Mouse (Mus musculus) midbrain, embryonic 12.5 days (tissue): ENCODE measurements at regions not wholly inside any gene's neighbourhood (a gene's known extent, or its start where the extent isn't known, plus 50 kb on each side); places are given as distances from the start of the nearest gene placed in this dataset.

Experiments
- ATAC-seq: fragments of 200-750 bp; cut with Nextera tagmentation; 2 replicates; pipeline ENCODE4 v1.8.0; 2017; ENCODE audit warnings: low read depth, moderate TSS enrichment, moderate library complexity; ENCODE audit not compliant: low FRiP score
- H3K27ac ChIP-seq: fragments of 300-500 bp; sonication (generic); replicated peaks from 2 replicates; pipeline ENCODE4 v1.5.1; 2016; ENCODE audit warnings: mild to moderate bottlenecking
- H3K27me3 ChIP-seq: fragments of 300-500 bp; sonication (generic); 2 replicates; pipeline ENCODE4 v1.6.1; 2016; ENCODE audit warnings: mild to moderate bottlenecking
- H3K36me3 ChIP-seq: fragments of 300-500 bp; sonication (generic); 2 replicates; pipeline ENCODE4 v1.6.1; 2016
- H3K4me1 ChIP-seq: fragments of 300-500 bp; sonication (generic); 2 replicates; pipeline ENCODE4 v1.6.1; 2016
- H3K4me2 ChIP-seq: fragments of 300-500 bp; sonication (generic); replicated peaks from 2 replicates; pipeline ENCODE4 v1.6.1; 2016; ENCODE audit warnings: mild to moderate bottlenecking, moderate library complexity
- H3K4me3 ChIP-seq: fragments of 300-500 bp; sonication (generic); 2 replicates; pipeline ENCODE4 v1.5.1; 2016; ENCODE audit warnings: mild to moderate bottlenecking
- H3K9ac ChIP-seq: fragments of 300-500 bp; sonication (generic); replicated peaks from 2 replicates; pipeline ENCODE4 v1.6.1; 2016; ENCODE audit warnings: mild to moderate bottlenecking, moderate library complexity
- H3K9me3 ChIP-seq: fragments of 300-500 bp; sonication (generic); 2 replicates; pipeline ENCODE4 v1.6.1; 2016; ENCODE audit warnings: mild to moderate bottlenecking
- WGBS: fragments of 180-500 bp; shearing (Covaris S2); methylation state at CpG from one replicate; pipeline ENCODE4 v1.1.7; 2016; 5-methylcytosine and 5-hydroxymethylcytosine counted together

DNA sequence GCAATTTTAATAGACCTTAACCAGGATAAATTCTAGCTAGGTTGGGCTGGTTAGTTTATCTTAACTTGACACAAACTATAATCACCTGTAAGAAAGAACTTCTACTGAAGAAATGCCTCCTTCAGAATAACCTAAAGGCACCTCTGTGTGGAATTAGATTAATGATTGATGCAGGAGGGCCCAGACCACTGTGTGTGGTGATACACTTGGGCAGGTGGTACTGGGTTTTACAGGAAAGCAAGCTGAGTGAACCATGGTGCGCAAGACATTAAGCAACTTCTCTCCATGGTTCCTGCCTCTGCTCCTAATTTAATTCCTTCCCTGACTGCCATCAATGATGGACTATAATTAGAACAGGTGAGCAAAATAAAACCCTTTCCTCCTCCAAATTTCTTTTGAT lies 77.9 kb upstream of the Mdga2 start:
- no peak overlapping the region for H3K4me3 ChIP-seq
- no peak overlapping the region for H3K4me2 ChIP-seq
- no peaks in the 10 kb centered on the region for H3K27me3 ChIP-seq
- no peaks in the 10 kb centered on the region for H3K36me3 ChIP-seq
- H3K9me3 ChIP-seq, result no peaks in the 10 kb centered on the region
- no peak for ATAC-seq
- no peak overlapping the region for H3K27ac ChIP-seq
- no peak overlapping the region for H3K9ac ChIP-seq
- WGBS, result 97% methylated on average over 1 of the region's 1 CpGs
- no peaks in the 10 kb centered on the region for H3K4me1 ChIP-seq

DNA sequence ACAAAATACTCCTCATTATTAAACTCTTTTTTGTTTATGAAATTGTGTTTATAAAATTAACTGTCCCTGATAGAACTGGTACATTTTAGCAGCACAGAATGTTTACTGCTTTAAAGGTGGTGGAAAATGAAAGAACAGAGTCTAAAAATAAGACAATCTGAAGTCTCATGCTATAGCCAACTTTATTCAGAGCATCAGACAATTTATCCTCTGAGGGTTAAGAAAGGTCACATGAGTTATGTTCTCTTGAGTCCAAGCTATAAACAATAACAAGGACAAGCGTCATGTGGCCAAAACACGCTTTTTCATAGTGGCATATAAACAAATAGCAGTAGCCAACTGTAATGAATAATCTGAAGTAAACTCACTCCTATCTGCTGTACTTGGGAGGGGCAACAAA lies 67.7 kb upstream of the Mdga2 start:
- no peak overlapping the region for H3K4me3 ChIP-seq
- no peak overlapping the region for H3K27ac ChIP-seq
- no peaks in the 10 kb centered on the region for H3K27me3 ChIP-seq
- no peak for ATAC-seq
- H3K4me1 ChIP-seq, result no peaks in the 10 kb centered on the region
- 87% methylated on average over 2 of the region's 2 CpGs for WGBS
- no peaks in the 10 kb centered on the region for H3K9me3 ChIP-seq
- H3K36me3 ChIP-seq, result no peaks in the 10 kb centered on the region
- H3K4me2 ChIP-seq, result no peak overlapping the region
- no peak overlapping the region for H3K9ac ChIP-seq

DNA sequence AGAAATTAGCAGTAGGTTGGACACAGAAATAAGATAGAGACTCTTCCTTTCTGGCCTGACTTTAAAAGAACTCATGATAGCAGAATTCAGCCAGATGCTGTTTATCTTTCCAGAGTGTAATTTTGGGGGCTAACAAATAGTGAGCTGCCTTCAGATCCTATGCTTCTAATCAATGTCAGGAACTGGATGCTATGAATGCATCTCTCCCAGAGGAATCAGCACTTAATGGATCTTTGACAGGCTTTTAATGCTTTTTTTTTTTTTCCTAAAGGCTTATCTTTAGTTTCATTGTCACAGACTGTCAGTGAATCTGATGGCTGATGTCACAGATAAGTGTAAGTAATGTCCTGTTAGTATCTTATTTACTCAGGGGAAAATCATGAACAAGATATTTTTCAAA lies 50.5 kb upstream of the Mdga2 start:
- Histone ChIP-seq H3K27me3 (no peaks in the 10 kb centered on the region; the same call in 1 of the 2 replicates), H3K4me2 (no peak overlapping the region), H3K9ac (no peak overlapping the region), H3K9me3 (no peaks in the 10 kb centered on the region), H3K27ac (no peak overlapping the region), H3K36me3 (no peaks in the 10 kb centered on the region), H3K4me3 (no peak overlapping the region), H3K4me1 (no peaks in the 10 kb centered on the region)
- no peak for ATAC-seq

DNA sequence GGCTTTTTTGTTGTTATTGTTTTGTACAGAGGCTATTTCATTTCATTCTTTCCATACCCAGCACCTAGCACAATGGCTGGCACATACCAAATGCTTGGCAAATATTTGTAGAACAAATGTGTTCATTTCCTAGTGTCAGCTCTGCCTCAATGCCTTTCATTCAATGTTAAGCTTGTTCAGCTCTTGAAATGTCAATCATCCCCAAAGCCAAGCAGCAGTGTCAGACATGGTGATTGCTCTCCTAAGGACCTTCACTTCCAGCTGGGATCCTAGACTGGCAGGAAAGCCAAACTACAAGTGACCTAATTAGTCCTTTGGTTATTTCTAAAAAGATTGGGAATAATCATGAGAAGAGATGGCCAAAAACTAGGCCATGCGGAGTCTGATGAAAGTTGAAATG lies 50.0 kb upstream of the Mdga2 start:
- H3K4me2 ChIP-seq, result no peak overlapping the region
- 75% methylated on average over 1 of the region's 1 CpGs for WGBS
- H3K27ac ChIP-seq, result no peak overlapping the region
- H3K4me3 ChIP-seq, result no peak overlapping the region
- H3K9ac ChIP-seq, result no peak overlapping the region
- H3K27me3 ChIP-seq, result no peaks in the 10 kb centered on the region; the same call in 1 of the 2 replicates
- no peaks in the 10 kb centered on the region for H3K9me3 ChIP-seq
- H3K36me3 ChIP-seq, result no peaks in the 10 kb centered on the region
- peak; percentile 44; the same call in 1 of the 2 replicates for ATAC-seq
- no peaks in the 10 kb centered on the region for H3K4me1 ChIP-seq
